Mouse (Mus musculus): ENCODE results near the gene Fam49a.
"Not testable (repeated sequence)": the region's sequence is repeated elsewhere in the genome, so short reads cannot be mapped to it uniquely, and the experiment has no call there.

Gene Fam49a

DNA sequence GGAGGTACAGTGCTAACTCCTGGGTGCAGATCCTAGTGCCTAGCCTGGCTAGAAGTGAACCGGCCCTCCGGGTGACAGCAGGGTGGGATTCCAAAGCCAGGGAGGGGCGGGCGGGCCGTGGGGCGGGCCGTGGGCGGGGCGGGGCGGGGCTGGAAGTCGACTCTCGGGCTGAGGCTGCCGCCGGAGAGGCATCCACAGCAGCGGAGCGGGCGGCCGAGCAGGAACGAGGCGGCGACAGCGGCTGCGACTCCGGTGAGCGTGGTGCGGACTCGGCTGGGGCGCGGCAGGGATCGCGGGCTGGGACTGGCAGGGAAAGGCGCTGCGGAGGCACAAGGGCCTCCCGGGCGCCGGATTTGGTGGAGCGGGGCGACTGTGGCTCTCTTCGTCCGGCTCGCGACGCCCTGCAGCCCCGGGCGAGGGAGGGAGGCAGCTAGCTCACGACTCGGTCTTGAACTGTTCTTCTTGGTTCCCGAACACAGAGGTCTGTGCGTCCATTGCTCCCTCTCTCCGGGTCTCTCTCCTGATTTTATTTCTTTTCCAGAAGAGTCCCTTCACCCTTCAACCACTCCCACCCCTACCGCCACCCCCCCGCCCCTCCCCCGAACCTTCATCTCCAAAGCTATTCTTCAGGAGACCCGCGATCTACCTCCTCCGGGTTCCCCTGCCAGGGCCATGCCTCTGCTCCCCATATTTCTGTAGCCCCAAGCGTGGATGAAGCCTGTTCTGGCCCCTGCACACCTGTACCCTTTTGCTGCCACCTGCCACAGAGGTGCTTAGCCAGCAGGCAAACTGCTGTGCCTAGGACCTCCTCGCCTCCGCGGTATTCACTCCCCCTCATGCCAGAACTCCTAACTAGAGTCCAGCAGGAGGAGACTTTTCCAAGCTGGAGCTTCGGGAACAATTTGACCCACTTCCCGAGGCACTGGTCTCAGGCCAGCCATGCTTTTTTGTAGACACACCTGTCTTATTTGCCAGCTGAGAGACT, at the start of gene Fam49a:
Fam49a (plus strand) TSS at position 153 of the 985 bp plus-strand sequence.
- DNase-seq: peak; percentile 99

DNA sequence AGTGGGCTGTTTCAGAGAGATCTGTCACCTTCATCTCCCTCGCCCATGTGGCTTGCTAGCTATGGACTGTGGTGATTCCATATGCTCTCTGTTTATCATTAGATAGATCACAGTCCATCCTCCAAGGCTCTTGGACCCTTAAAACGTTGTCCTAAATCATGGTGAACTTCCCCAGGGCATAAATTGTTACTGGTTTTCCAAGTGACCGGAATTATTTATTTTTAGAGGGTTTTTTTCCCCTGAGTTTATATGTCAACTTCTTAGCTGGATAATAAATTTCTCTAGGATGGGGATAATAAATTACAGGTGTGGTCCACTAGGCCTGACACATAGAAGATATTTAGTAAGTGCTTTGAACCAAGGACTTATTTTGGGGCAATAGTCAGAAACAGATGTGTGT, 48.4 kb upstream of the Fam49a start:
- peak; percentile 60 for DNase-seq

GRCm38 (mm10) chr12:12218947-12219346, 43.0 kb upstream of the Fam49a start:
- DNase-seq: no peak

- peak; percentile 55 for DNase-seq
These were observed 41.0 kb upstream of the Fam49a start for GRCm38 (mm10) chr12:12220755-12221496.

- DNase-seq: peak; percentile 95
These were observed 39.2 kb upstream of the Fam49a start for GRCm38 (mm10) chr12:12222585-12223290.

DNA sequence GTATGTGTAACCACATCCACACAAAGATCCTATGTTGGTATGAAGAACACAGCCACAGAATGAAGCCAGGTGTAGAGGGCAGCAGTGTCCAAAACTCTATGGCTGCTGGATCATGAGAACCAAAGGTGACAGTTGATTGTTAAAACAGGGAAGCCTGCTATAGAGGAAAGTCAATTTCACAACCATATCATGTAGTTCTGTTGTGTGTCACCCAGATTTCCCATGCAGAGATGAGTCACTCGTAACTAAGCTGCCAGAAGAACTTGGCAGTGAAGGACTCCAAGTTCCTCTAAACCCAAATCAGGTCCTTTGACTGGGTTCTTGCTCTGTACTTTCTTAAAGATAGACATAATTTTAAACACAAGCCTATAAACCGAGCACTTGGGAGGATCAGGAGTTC, 38.6 kb upstream of the Fam49a start:
- DNase-seq: peak; percentile 96

- peak; percentile 90 for DNase-seq
These were observed 36.2 kb upstream of the Fam49a start for GRCm38 (mm10) chr12:12225706-12226105.

DNA sequence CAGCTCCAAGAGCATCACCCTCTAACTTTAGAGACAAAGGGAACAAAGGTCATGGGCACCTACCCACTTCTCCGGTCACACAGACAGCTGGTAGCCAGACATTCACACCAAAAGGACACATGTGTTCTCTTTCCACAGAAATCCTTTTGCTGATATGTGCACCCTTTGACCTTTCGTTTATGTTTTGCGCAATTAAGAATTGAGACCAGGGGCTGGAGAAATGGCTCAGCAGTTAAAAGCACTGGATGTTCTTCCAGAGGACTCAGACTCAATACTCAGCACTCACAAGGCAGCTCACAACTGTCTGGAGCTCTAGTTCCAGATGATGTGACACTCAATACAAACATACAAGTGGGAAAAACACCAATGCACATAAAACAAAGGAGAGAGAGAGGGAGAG, 34.3 kb upstream of the Fam49a start:
- peak; percentile 76 for DNase-seq

- DNase-seq: no peak
These were observed 31.8 kb upstream of the Fam49a start for GRCm38 (mm10) chr12:12230031-12230557.

DNA sequence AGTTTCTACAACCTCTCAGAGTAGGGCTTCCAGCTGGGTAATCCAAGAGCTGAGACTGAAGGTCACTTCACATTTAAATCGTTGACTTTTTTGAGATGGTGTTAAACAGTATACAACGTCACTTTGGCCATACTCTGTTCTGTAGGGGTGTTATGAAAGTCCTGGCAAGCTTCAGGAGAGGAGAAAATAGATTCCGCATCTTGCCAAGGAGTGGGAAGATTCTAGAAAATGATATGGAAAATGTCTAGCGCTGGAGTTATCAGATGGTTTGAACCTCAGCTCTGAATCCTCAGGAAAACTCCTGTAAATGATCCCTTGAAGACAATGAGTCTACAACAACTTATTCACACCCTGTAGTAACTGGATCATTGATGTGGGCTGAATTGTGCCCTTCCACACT, 29.8 kb upstream of the Fam49a start:
- DNase-seq: no peak

- no peak for DNase-seq
These were observed 25.0 kb upstream of the Fam49a start for GRCm38 (mm10) chr12:12236978-12237377.

DNA sequence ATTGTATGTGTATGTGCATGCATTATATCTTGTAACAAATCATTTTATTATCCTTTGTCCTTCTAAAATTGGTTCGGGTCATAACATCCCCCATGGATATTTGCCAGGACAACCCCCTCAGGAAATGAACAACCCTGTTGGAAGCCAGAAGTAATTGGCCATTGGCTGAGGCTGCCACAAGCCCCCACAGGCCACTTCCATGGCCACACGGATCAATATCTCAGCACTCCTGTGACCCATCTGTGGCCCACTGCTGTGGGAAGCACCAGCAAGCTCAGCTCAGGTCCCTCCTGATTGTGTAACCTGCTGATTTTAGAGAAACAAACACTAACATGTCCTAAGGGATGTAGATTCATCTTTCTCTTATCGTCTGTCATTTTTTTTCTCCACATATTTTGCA, 22.4 kb upstream of the Fam49a start:
- DNase-seq: no peak

DNA sequence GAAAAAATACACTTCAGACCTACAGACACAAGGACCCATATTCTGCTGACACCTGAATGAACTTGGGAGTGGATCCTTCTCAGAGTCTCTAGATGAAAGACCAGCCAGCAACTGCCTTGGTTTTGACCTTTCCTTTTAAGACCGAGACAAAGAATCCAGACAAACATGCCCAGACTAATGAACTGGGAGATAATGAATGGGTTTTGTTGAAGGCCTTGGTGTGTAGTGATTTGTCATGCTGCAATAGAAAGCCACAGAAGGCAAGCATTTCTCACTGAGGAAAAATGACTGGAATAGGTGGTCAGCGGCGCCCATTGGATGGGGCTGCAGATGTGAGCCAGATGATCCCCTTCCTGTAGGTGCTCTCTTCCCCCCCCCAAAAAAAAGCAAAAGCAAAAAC, 18.8 kb upstream of the Fam49a start:
- DNase-seq: no peak

GRCm38 (mm10) chr12:12247023-12247422, 14.9 kb upstream of the Fam49a start:
- DNase-seq: not testable (repeated sequence)

DNA sequence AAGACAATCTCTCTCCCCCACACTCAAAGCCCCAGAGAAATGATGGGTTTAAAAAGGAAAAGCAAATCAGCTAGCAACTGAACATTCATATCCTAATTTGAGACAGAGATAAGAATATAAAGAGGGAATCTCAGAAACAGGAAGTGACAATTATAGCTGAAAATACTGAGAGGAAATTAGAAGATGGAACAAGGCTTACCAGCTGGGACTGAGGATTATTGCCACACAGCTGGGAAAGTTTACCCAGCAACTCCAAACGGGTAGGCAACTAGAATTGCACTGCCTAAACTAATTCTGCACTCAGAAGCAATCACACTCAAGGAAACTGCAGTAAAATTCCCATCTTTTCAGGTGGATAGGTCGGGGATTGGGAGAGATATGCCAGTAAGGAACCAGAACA, 12.4 kb upstream of the Fam49a start:
- no peak for DNase-seq

GRCm38 (mm10) chr12:12253526-12253925, 8.4 kb upstream of the Fam49a start:
- DNase-seq: no peak

DNA sequence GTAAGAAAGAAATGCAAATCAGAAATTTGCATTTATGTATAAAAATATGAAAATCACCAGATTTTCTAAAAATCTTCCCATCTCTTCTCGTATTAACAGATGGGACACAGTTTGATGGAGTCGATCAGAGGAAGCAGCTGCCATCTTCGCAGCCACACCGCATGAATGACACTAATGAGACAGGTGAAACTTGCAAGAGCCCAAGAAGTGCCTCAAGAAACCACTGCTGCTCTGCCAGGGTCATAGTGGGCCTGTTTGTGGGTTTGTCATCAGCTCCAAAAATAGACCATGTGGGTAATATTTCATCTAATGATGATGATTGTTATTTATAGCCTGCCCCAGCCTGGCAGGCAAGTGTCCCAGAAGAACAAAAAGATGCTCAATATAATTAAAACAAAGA, 7.8 kb upstream of the Fam49a start:
- DNase-seq: no peak

GRCm38 (mm10) chr12:12260979-12261960, 669 bp upstream of the Fam49a start:
- DNase-seq: peak; percentile 95

- DNase-seq: peak; percentile 94
These were observed 1.4 kb downstream of the Fam49a start for GRCm38 (mm10) chr12:12263371-12263791.

DNA sequence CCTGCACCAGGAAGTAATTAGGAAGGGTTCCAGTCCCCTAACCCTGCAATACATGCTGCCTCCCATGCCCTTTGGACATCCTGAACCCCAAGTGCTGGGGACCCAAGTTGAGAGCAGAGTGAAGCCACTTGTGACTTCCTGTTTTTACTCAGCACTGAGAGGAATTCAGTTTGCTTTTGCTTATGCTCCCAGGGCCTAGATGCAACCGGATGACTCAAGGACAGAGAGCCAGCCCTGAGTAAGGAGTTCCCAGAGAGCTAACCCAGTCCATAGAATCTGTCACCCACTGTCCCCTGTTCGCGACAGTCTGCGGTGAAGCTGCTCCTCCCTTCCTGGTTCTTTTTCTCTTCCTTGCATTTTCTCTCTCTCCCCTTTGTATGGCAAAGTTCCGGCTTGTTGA, 2.2 kb downstream of the Fam49a start:
- peak; percentile 96 for DNase-seq

GRCm38 (mm10) chr12:12266552-12266951, 4.6 kb downstream of the Fam49a start:
- DNase-seq: peak; percentile 85

- peak; percentile 95 for DNase-seq
These were observed 8.6 kb downstream of the Fam49a start for GRCm38 (mm10) chr12:12270495-12270894.
